Mouse (Mus musculus) heart, adult 8-10 months (tissue): Measurements from ENCODE around the gene Gmfb. TPM values are rescaled to one million over a fixed set of nuclear protein-coding genes. Genes with fewer than 3 reads are reported as not detected.

Source experiments
- DNase-seq: peaks from one replicate; pipeline ENCODE4 v3.0.0; 2022; ENCODE audit warnings: low spot score
- total RNA-seq, 4 experiments: library from RNA; stranded (reverse); gene quantifications; 2 replicates each; pipeline ENCODE4 v1.2.4; 2022

Gmfb gene
- total RNA-seq, 4 experiments from 2014 or later, result 28.7 to 36.4 (median 33.3) TPM

- no peak for DNase-seq
These were observed 18.8 kb downstream of the Gmfb start for GRCm38 (mm10) chr14:46803259-46803658.

GRCm38 (mm10) chr14:46800684-46801345 is 21.2 kb downstream of the Gmfb start:
- no peak for DNase-seq

GRCm38 (mm10) chr14:46794157-46794556 is 27.9 kb downstream of the Gmfb start:
- DNase-seq, result no peak

- no peak for DNase-seq
These were observed 31.3 kb downstream of the Gmfb start for GRCm38 (mm10) chr14:46790723-46791122.

GRCm38 (mm10) chr14:46790303-46790702 is 31.7 kb downstream of the Gmfb start:
- DNase-seq, result no peak

GRCm38 (mm10) chr14:46788505-46788901 is 33.5 kb downstream of the Gmfb start:
- no peak for DNase-seq

GRCm38 (mm10) chr14:46787787-46788504 is 34.1 kb downstream of the Gmfb start, which contains the start of gene Cnih1:
Gene Cnih1, minus strand, starts transcription at chr14:46788411.
- DNase-seq, result peak; percentile 89

- DNase-seq, result no peak
These were observed 34.6 kb downstream of the Gmfb start for GRCm38 (mm10) chr14:46787454-46787786.

GRCm38 (mm10) chr14:46785247-46785646 is 36.8 kb downstream of the Gmfb start:
- no peak for DNase-seq

- DNase-seq, result no peak
These were observed 38.6 kb downstream of the Gmfb start for GRCm38 (mm10) chr14:46783327-46783926.

- no peak for DNase-seq
These were observed 39.7 kb downstream of the Gmfb start for GRCm38 (mm10) chr14:46782187-46782828.

- DNase-seq, result no peak
These were observed 41.0 kb downstream of the Gmfb start for GRCm38 (mm10) chr14:46781086-46781485.

GRCm38 (mm10) chr14:46779217-46779616 is 42.8 kb downstream of the Gmfb start:
- DNase-seq, result no peak

- no peak for DNase-seq
These were observed 43.3 kb downstream of the Gmfb start for GRCm38 (mm10) chr14:46778756-46779155.

GRCm38 (mm10) chr14:46770036-46770435 is 52.0 kb downstream of the Gmfb start:
- DNase-seq, result no peak

GRCm38 (mm10) chr14:46767116-46767515 is 54.9 kb downstream of the Gmfb start:
- no peak for DNase-seq

- DNase-seq, result no peak
These were observed 60.9 kb downstream of the Gmfb start for GRCm38 (mm10) chr14:46761186-46761585.

GRCm38 (mm10) chr14:46760355-46761029 is 61.5 kb downstream of the Gmfb start, which contains the start of gene Cdkn3:
Gene Cdkn3, plus strand, starts transcription at chr14:46760541.
- DNase-seq, result peak; percentile 95

- no peak for DNase-seq
These were observed 62.1 kb downstream of the Gmfb start for GRCm38 (mm10) chr14:46759970-46760354.
